Mouse (Mus musculus) ES-E14 (cell line): ENCODE measurements at regions not wholly inside any gene's neighbourhood (a gene's known extent, or its start where the extent isn't known, plus 50 kb on each side); places are given as distances from the start of the nearest gene placed in this dataset.

Source experiments
- CHD2 ChIP-seq: IDR thresholded peaks from 2 replicates; pipeline ENCODE4 v1.6.1; 2014; ENCODE audit warnings: mild to moderate bottlenecking, low read depth, low read length, inconsistent platforms
- ZC3H11A ChIP-seq: IDR thresholded peaks from 2 replicates; pipeline ENCODE4 v1.6.1; 2012; ENCODE audit warnings: low read depth, mild to moderate bottlenecking, inconsistent platforms, low read length, borderline replicate concordance

GRCm38 (mm10) chr15:31117338-31117737, 106.8 kb upstream of the Dap start:
- TF ChIP-seq ZC3H11A: no peak
- no peak for TF ChIP-seq CHD2
